Mouse (Mus musculus) kidney, adult 8-10 months (tissue): ENCODE data around the gene Krtap21-1.

Source experiments
- DNase-seq, 2 experiments: peaks; one replicate each; pipeline ENCODE4 v3.0.0; 2022

The Krtap21-1 gene

GRCm38 (mm10) chr16:89403768-89404167 is at the start of gene Krtap21-1:
Gene Krtap21-1 (minus strand): TSS chr16:89403868.
- DNase-seq, result no peak

DNA sequence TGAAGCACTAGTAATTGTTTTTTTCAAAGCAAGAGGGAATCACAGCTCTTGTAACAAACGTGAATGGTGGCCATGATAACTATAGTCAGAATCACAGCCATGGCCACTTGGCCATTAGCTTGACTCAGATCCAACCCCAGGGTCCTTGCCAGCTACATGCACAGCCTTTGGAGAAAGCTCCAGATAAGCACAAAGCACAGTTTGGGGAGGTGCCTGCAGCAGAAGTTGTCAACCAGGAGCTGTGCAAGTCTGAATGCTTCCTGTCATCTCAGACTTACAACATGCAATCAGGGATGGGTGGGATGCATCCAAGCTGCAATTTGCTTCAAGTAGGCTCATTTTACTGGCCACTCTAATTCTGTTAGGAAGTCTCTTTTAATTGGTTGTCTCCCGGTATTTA is 25.9 kb upstream of the Krtap21-1 start:
- no peak for DNase-seq

GRCm38 (mm10) chr16:89425310-89425709 is 21.6 kb upstream of the Krtap21-1 start:
- DNase-seq, result no peak

DNA sequence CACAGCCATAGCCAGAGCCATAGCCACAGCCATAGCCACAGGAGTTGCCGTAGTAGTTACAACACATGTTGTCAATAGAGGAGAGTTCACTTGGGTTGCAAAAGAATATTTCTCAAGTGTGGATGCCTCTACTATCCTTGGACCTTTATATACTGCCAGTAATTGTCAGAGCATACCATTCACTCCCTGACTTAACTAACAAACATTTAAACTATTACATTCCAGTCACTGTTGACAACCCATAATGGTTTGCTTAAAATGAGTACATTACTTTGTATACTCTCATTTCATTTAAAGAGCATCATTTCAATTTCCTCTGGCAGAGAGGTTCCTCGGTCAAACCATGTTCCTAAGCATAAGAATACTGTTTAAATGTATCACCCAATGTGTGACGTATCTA is 16.3 kb upstream of the Krtap21-1 start, which contains the start of gene Krtap6-2:
Krtap6-2 (minus strand) TSS at position 101 of the 400 bp plus-strand sequence.
- DNase-seq, result no peak

- no peak for DNase-seq
Observed at GRCm38 (mm10) chr16:89416311-89416710, 12.6 kb upstream of the Krtap21-1 start.

- no peak for DNase-seq
Observed at GRCm38 (mm10) chr16:89410345-89411068, 6.8 kb upstream of the Krtap21-1 start.

DNA sequence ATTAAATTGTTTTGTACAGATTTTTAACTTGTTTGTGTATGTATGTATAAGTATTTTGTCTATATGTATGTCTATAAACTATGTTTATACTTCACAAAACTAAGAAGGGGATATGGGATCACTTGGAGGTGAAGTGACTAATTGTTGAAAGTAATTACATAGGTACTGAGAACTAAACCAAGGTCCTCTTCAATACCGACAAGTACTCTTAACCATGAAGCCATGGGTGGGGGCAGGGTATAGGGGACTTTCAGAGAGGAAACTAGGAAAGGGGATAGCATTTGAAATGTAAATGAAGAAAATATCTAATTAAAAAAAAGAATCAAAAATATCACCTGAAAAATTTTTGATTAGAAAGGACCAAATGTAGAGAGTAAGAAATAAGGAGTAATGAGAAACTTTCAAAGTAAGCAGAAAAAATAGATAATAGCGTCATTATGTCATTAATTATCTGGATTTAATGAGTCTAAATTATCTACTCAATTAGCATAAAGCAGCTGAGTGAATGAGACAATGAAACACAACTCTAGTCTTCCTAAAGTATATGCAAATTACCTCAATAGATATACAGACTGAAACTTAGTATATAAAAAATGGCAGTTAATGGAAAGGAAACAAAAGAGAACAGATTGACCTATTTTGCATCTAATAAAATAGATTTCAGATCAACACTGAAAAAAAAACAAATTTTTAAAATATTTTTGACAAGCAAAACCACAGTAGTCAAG is 30.8 kb downstream of the Krtap21-1 start:
- no peak for DNase-seq
